Mouse (Mus musculus): ENCODE data around the gene Pstk.

GRCm38 (mm10) chr7:131434276-131434675 is 63.3 kb downstream of the Pstk start:
- TF ChIP-seq CTCF (IDR thresholded peaks at IDR 0.05; ENCODE audit: borderline replicate concordance, insufficient read depth, low read depth, low read length) = no peak
- TF ChIP-seq POLR2A (IDR thresholded peaks at IDR 0.05; ENCODE audit: borderline replicate concordance, insufficient read depth, low read length) = no peak
